Mouse (Mus musculus): ENCODE measurements around the gene Fyn. TPM values are rescaled to one million over a fixed set of nuclear protein-coding genes. Genes with fewer than 3 reads are reported as not detected.

Fyn gene
- polyA plus RNA-seq, 1 experiment from 2014 or later: 15.1 TPM

- Histone ChIP-seq H3K4me3 (no peak overlapping the region), H3K36me3 (no peaks in the 10 kb centered on the region), H3K4me1 (peaks cover 76% of the 10 kb centered on the region), H3K27ac (0 out of 2 replicates have a peak overlapping the region, but pooled peaks have one; percentile 13), H3K4me2 (no peak overlapping the region), H3K9ac (no peak overlapping the region), H3K9me3 (replicated peaks) (no peaks in the 10 kb centered on the region), H3K27me3 (replicated peaks) (no peaks in the 10 kb centered on the region)
- 84% methylated on average over 5 of the region's 5 CpGs for WGBS (ENCODE audit: insufficient replicate concordance)
- ATAC-seq: peak; percentile 59
These were observed 11.2 kb downstream of the Fyn start for GRCm38 (mm10) chr10:39379721-39380370.

GRCm38 (mm10) chr10:39385259-39385658, 16.6 kb downstream of the Fyn start:
- Histone ChIP-seq H3K4me1 (peaks cover 73% of the 10 kb centered on the region), H3K4me3 (no peak overlapping the region), H3K36me3 (peaks cover 4% of the 10 kb centered on the region; the same call in 1 of the 2 replicates), H3K4me2 (no peak overlapping the region), H3K27ac (no peak overlapping the region), H3K9me3 (replicated peaks) (no peaks in the 10 kb centered on the region), H3K9ac (no peak overlapping the region), H3K27me3 (replicated peaks) (no peaks in the 10 kb centered on the region)
- ATAC-seq: no peak
- 54% methylated on average over 8 of the region's 8 CpGs for WGBS (ENCODE audit: insufficient replicate concordance)

GRCm38 (mm10) chr10:39386203-39386602, 17.5 kb downstream of the Fyn start:
- peaks cover 71% of the 10 kb centered on the region for H3K4me1 ChIP-seq
- H3K27ac ChIP-seq: no peak overlapping the region
- no peak overlapping the region for H3K4me3 ChIP-seq
- H3K36me3 ChIP-seq: peaks cover 12% of the 10 kb centered on the region
- WGBS (ENCODE audit: insufficient replicate concordance): 60% methylated on average over 15 of the region's 15 CpGs
- no peaks in the 10 kb centered on the region for H3K27me3 ChIP-seq (replicated peaks)
- H3K9me3 ChIP-seq (replicated peaks): 0 out of 2 replicates have a peak, but pooled peaks cover 4% of the 10 kb centered on the region
- peak; percentile 9; the same call in 1 of the 2 replicates for ATAC-seq
- no peak overlapping the region for H3K4me2 ChIP-seq
- no peak overlapping the region for H3K9ac ChIP-seq

- WGBS (ENCODE audit: insufficient replicate concordance): 64% methylated on average over 5 of the region's 5 CpGs
- Histone ChIP-seq H3K4me1 (peaks cover 62% of the 10 kb centered on the region), H3K36me3 (peaks cover 17% of the 10 kb centered on the region), H3K9me3 (replicated peaks) (0 out of 2 replicates have a peak, but pooled peaks cover 8% of the 10 kb centered on the region), H3K27ac (no peak overlapping the region), H3K4me3 (no peak overlapping the region), H3K4me2 (no peak overlapping the region), H3K27me3 (replicated peaks) (no peaks in the 10 kb centered on the region), H3K9ac (no peak overlapping the region)
- ATAC-seq: no peak
These were observed 18.4 kb downstream of the Fyn start for GRCm38 (mm10) chr10:39387024-39387423.

- Histone ChIP-seq H3K27me3 (replicated peaks) (no peaks in the 10 kb centered on the region), H3K36me3 (peaks cover 17% of the 10 kb centered on the region), H3K4me3 (no peak overlapping the region), H3K9me3 (replicated peaks) (0 out of 2 replicates have a peak, but pooled peaks cover 8% of the 10 kb centered on the region), H3K9ac (no peak overlapping the region), H3K4me2 (no peak overlapping the region), H3K4me1 (peaks cover 57% of the 10 kb centered on the region), H3K27ac (no peak overlapping the region)
- WGBS (ENCODE audit: insufficient replicate concordance): 78% methylated on average over 11 of the region's 11 CpGs
- ATAC-seq: no peak
These were observed 18.9 kb downstream of the Fyn start for GRCm38 (mm10) chr10:39387556-39387955.

GRCm38 (mm10) chr10:39388144-39388543, 19.5 kb downstream of the Fyn start:
- Histone ChIP-seq H3K9me3 (replicated peaks) (0 out of 2 replicates have a peak, but pooled peaks cover 8% of the 10 kb centered on the region), H3K4me1 (peaks cover 56% of the 10 kb centered on the region), H3K4me3 (no peak overlapping the region), H3K27ac (no peak overlapping the region), H3K9ac (no peak overlapping the region), H3K27me3 (replicated peaks) (no peaks in the 10 kb centered on the region), H3K36me3 (peaks cover 17% of the 10 kb centered on the region), H3K4me2 (no peak overlapping the region)
- 65% methylated on average over 3 of the region's 3 CpGs for WGBS (ENCODE audit: insufficient replicate concordance)
- ATAC-seq: peak; percentile 57

GRCm38 (mm10) chr10:39389451-39389891, 20.8 kb downstream of the Fyn start:
- no peak overlapping the region for H3K4me2 ChIP-seq
- peaks cover 17% of the 10 kb centered on the region for H3K36me3 ChIP-seq
- no peaks in the 10 kb centered on the region for H3K27me3 ChIP-seq (replicated peaks)
- no peak overlapping the region for H3K4me3 ChIP-seq
- no peak for ATAC-seq
- H3K27ac ChIP-seq: no peak overlapping the region
- H3K9ac ChIP-seq: no peak overlapping the region
- WGBS (ENCODE audit: insufficient replicate concordance): 89% methylated on average over 11 of the region's 11 CpGs
- H3K4me1 ChIP-seq: peaks cover 45% of the 10 kb centered on the region
- 0 out of 2 replicates have a peak, but pooled peaks cover 8% of the 10 kb centered on the region for H3K9me3 ChIP-seq (replicated peaks)

- H3K4me1 ChIP-seq: peaks cover 34% of the 10 kb centered on the region
- H3K27ac ChIP-seq: no peak overlapping the region
- WGBS (ENCODE audit: insufficient replicate concordance): 79% methylated on average over 7 of the region's 7 CpGs
- no peak overlapping the region for H3K9ac ChIP-seq
- H3K27me3 ChIP-seq (replicated peaks): no peaks in the 10 kb centered on the region
- H3K4me2 ChIP-seq: no peak overlapping the region
- 0 out of 2 replicates have a peak, but pooled peaks cover 8% of the 10 kb centered on the region for H3K9me3 ChIP-seq (replicated peaks)
- no peak overlapping the region for H3K4me3 ChIP-seq
- ATAC-seq: no peak
- peaks cover 26% of the 10 kb centered on the region for H3K36me3 ChIP-seq
These were observed 21.9 kb downstream of the Fyn start for GRCm38 (mm10) chr10:39390541-39390940.

GRCm38 (mm10) chr10:39392900-39393483, 24.3 kb downstream of the Fyn start:
- no peak overlapping the region for H3K4me2 ChIP-seq
- no peaks in the 10 kb centered on the region for H3K27me3 ChIP-seq (replicated peaks)
- no peak overlapping the region for H3K27ac ChIP-seq
- H3K9me3 ChIP-seq (replicated peaks): 0 out of 2 replicates have a peak, but pooled peaks cover 8% of the 10 kb centered on the region
- peaks cover 12% of the 10 kb centered on the region for H3K4me1 ChIP-seq
- ATAC-seq: no peak
- no peak overlapping the region for H3K4me3 ChIP-seq
- H3K36me3 ChIP-seq: peaks cover 34% of the 10 kb centered on the region
- no peak overlapping the region for H3K9ac ChIP-seq
- 72% methylated on average over 6 of the region's 6 CpGs for WGBS (ENCODE audit: insufficient replicate concordance)

- Histone ChIP-seq H3K27me3 (replicated peaks) (no peaks in the 10 kb centered on the region), H3K27ac (no peak overlapping the region), H3K36me3 (peaks cover 37% of the 10 kb centered on the region), H3K9ac (no peak overlapping the region), H3K4me2 (no peak overlapping the region), H3K9me3 (replicated peaks) (0 out of 2 replicates have a peak, but pooled peaks cover 8% of the 10 kb centered on the region), H3K4me3 (no peak overlapping the region), H3K4me1 (peaks cover 4% of the 10 kb centered on the region; the same call in 1 of the 2 replicates)
- 81% methylated on average over 5 of the region's 5 CpGs for WGBS (ENCODE audit: insufficient replicate concordance)
- no peak for ATAC-seq
These were observed 26.9 kb downstream of the Fyn start for GRCm38 (mm10) chr10:39395544-39395943.

GRCm38 (mm10) chr10:39398924-39399323, 30.3 kb downstream of the Fyn start:
- no peak for ATAC-seq

GRCm38 (mm10) chr10:39400155-39400554, 31.5 kb downstream of the Fyn start:
- H3K9ac ChIP-seq: no peak overlapping the region
- H3K9me3 ChIP-seq (replicated peaks): no peaks in the 10 kb centered on the region
- no peaks in the 10 kb centered on the region for H3K4me1 ChIP-seq
- 78% methylated on average over 5 of the region's 5 CpGs for WGBS (ENCODE audit: insufficient replicate concordance)
- no peak overlapping the region for H3K4me2 ChIP-seq
- H3K27ac ChIP-seq: no peak overlapping the region
- no peaks in the 10 kb centered on the region for H3K27me3 ChIP-seq (replicated peaks)
- peaks cover 26% of the 10 kb centered on the region for H3K36me3 ChIP-seq
- H3K4me3 ChIP-seq: no peak overlapping the region
- no peak for ATAC-seq

More at GRCm38 (mm10) chr10:39398924-39399323, 30.3 kb downstream of the Fyn start:
- Histone ChIP-seq H3K27me3 (replicated peaks) (no peaks in the 10 kb centered on the region), H3K36me3 (peaks cover 30% of the 10 kb centered on the region), H3K4me1 (no peaks in the 10 kb centered on the region), H3K27ac (no peak overlapping the region), H3K4me2 (no peak overlapping the region), H3K9ac (no peak overlapping the region), H3K9me3 (replicated peaks) (no peaks in the 10 kb centered on the region), H3K4me3 (no peak overlapping the region)
- 69% methylated on average over 7 of the region's 7 CpGs for WGBS (ENCODE audit: insufficient replicate concordance)
